Mouse (Mus musculus) spleen, postnatal 14 days (tissue): ENCODE results near the gene Bcan.

Source experiments
- DNase-seq, 2 experiments: peaks; one replicate each; pipeline ENCODE4 v3.0.0; 2021 to 2022; ENCODE audit warnings: low spot score in 2 of 2

The Bcan gene

DNA sequence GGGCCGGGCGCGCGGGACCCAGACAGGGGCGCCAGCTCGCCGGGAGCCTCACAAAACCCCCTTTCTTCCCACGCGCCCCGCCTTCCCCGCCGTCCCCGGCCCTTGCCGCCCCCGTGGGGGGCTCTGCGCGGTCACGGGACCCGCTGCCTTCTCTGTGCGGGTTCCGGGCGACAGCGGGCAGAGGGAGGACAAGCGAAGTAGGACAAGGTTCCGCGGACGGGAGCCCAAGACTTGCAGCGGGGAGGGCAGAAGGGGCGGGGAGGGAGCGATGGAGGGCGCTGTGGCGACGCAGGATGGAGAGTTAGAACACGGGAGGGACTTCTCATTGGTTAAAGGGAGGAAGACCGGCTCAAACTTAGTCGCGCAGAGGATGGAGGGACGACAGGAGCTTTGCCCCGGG lies at the start of gene Bcan:
Gene Bcan, minus strand, starts transcription at position 50 of the 400 bp plus-strand sequence.
- DNase-seq: no peak

DNA sequence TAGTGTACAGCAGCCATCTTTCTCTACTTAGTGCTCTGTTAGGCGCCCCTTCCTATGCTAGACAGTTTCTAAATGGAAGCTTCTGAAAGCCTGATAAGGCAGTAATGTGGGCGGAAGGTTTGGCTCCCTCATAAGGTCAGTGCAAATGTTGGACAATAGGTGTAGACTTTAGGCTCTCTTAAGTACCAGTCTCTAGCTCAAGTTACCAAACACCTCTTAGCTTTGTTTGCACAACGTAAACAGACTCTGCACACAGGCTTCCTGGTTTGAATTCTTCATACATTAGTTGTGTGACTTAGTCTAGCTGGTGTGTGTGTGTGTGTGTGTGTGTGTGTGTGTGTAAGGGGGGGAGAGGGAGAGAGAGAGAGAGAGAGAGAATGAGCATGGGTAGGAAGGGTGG lies 49.5 kb upstream of the Bcan start:
- no peak for DNase-seq

DNA sequence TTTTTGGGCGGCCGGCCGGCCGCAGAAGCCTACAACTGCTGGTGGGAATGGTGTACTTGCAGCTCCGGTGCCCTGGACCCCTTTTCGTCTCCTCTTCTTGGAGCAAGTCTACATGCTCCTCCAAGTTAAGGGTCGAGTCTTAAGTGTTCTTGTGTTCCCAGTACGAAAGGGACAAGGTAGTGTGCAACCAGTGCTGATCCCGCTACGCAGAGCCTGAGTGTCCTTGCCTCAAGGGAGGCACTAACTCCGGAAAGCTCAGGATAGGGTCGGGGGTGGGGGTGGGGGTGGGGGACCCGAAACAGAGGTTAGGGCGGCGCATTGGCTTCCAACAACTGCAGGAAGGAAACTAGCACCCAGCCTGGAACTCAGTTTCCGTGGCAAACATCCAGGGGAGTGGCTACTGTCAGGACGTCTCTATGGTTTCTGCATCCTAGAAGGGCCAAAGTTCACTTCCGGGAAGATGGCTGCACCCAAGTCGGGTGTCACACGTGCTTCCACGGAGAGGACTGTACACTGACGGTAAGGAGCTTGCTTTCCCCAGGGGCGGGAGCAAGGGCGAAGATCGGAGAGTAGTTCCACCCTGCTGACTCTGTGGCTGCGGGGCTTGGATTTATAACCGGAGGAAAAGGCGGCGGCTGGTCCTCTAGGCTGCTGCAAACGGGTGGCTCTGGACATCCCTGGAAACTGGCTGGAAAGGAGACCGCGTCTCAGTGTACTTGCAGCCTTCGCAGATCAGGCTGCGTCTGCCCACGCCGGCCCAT lies 42.8 kb upstream of the Bcan start, which contains the start of gene Gpatch4:
Gene Gpatch4, plus strand, starts transcription at position 448 of the 761 bp plus-strand sequence.
- peak; percentile 39 to 72 for DNase-seq

- DNase-seq: no peak
Observed at GRCm38 (mm10) chr3:88035561-88036293, 35.7 kb upstream of the Bcan start.

DNA sequence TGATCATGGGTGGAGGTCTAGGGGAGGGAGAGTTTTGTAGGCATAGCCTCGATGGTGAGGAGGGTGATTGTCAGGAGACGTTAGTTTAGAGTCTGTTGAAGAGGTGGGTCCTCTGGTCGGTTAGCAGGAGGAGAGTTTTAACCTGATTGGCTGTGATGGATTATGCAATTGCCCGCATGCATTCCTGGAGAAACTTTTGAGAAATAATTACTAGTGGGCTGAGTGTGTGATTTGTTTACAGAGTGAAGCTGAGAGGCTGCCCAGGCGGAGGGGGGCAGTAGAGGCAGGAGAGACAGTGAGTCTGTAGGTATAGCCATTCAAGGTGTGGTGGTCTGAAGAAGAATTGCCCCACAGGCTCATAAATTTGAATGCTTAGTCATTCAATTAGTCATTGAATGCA lies 33.5 kb upstream of the Bcan start:
- DNase-seq: no peak

- no peak for DNase-seq
Observed at GRCm38 (mm10) chr3:88030608-88031395, 30.8 kb upstream of the Bcan start.

DNA sequence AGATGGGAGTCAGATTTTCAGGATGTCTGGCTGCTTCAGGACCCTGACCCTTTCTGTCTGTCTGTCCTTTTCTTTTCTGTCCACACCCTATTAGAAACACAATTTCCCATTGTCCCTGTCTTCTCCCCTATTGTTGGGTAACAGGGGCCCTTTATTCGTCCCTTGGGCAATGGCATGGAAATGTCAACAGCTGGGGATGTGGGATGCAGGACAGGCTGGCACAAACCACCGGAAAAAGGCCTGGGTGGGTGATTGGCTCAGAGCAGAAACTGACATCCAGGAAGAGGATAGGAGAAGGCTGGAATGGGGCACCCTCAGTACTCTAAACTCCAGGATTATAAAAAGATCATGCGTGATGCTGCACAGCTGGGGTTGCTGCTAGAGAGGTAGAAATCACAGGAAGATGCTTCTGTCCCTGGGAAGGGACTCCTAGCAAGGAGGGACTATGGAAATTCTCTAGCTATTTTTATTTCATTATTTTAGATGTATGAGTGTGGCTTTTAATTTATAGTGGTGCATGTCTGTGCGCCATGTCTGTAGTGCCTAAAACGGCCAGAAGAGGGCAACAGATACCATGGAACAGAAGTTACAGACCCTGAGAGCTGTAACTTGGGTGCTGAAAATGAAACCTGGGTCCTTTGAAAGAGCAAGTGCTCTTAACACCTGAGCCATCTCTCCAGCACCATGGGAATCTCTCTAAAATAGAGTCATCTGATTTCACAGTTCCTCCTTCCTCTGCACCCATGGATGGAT lies 27.6 kb upstream of the Bcan start, which contains the start of gene Hapln2:
Gene Hapln2, minus strand, starts transcription at position 150 of the 753 bp plus-strand sequence.
- no peak for DNase-seq

DNA sequence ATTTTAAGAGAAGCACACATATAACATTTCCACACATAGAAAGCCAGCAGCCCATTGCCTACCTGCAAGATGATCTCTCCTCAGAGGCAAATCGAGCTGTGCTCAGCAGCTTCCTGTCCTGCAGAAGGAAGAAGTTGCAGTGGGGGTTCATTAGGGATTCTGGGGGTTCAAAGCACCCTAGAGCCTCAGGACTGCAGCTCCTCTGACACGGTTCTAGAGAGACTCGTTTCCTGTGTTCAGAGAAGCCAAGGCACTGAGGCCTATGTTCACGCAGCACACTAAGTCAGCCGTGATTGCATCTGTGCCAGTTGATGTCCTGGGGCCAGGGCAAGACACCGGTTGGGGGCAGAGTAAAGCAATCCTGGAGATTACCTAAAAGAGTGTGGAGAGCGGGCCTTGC lies 26.8 kb upstream of the Bcan start:
- DNase-seq: no peak

- no peak for DNase-seq
Observed at GRCm38 (mm10) chr3:88023192-88024074, 23.4 kb upstream of the Bcan start.

DNA sequence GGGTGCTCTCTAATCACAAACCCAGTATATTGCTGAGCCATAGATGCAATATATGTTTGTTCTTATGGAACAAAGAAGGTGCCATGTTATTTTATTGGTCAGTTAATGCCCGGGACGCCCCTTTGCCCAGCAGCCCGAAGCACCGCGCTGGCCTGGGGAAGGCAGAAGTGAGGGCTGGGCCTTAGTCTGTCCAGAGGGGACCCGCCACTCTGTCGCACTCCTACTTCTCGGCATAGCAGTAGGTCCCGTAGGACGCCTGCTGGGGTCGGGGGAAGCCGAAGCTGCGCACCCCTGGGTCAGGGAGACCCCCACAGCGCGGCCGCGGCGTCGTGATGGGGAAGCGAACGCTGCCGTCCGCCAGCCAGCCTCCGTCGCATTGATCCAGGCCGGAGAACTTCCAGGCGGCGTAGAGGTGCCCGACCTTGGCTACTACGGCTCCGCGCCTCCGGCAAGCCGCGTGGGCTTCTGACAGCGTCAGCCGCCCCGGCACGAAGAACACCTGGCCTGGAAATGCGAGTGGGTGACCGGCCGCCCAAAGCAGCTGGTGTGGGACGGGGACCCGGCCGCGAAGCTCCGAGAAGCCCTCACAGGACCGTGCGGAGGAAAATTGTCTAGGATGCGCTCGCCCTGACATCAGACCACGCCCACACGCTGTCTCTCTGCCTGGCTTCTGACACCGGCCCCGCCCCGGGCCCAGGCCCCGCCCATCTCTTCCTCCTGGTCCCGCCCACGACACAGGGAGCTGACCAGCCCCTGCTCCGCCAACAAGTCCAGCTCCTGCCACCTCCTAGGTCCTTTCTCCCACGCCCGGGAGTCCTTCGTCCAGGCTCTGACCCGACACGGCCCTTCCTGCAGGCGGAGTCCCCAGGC lies 22.5 kb upstream of the Bcan start:
- peak; percentile 58 to 59 for DNase-seq

- no peak for DNase-seq
Observed at GRCm38 (mm10) chr3:88010634-88011265, 10.7 kb upstream of the Bcan start.

- no peak for DNase-seq
Observed at GRCm38 (mm10) chr3:88005822-88006786, 6.1 kb upstream of the Bcan start.

DNA sequence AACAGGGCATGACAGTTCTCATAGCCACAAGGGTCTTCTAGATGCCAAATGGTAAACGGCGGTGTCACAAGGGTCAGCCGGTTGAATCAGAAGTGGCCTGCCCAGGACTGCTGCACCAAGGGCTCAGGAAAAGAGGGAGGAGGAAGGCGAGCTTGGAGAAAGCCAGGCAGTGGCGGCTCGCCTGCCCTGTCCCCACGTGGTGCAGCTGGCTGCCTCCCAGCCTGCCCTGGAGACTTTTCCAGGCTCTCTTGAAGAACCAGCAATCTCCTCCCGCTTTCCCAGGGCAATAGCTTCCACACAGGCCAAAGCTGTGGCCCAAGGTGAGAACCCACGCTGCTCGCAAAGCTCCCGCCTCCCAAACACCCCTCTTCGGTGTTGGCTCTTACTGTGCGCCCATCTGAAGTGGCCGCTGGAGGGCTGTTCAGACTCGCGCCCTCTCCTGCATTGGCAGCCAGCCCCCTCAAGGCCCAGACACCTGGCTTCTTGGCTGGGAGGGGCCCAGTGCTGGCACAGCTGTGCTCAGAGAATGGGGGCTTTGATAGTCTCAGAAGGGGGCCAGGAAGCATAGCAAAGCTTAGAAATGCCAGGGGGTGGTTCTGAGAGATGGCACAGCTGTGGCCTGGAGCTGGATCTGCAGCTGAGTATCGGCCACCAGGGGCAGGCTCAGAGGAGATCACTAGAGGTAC lies 2.4 kb upstream of the Bcan start:
- DNase-seq: no peak

GRCm38 (mm10) chr3:88000816-88001595 lies 976 bp upstream of the Bcan start:
- no peak for DNase-seq

- DNase-seq: no peak
Observed at GRCm38 (mm10) chr3:87999243-87999895, 661 bp downstream of the Bcan start.

DNA sequence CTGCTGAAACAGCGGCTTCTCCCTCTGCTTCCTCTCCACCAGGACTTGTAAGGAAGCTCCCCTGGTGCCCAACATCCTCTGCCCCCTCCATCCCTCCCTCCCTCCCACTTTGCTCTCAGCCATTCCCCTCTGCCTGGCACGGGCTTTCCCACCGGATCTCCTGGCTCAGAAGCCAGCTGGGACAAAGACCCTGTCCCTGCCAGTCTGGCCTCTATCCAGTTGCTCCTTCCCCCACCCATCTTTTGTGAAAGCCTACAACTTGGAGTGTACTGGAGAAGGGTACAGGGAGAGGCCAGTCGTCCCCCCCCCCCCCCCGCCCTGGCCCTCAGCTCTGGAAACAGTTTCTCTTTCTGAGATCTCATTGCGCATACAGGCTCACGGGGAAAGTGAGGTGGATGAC lies 1.3 kb downstream of the Bcan start:
- DNase-seq: no peak
